Mouse (Mus musculus) liver, postnatal 0 days (tissue): ENCODE data around the gene Slc35d1.
A peak's percentile ranks its signal among the peaks of the same experiment; 100 is the strongest.

Source experiments
- CTCF ChIP-seq: sonication (generic); IDR thresholded peaks from 2 replicates; pipeline ENCODE4 v1.5.1; 2016; ENCODE audit warnings: antibody characterized with exemption, low read depth
- EP300 ChIP-seq: IDR thresholded peaks from 2 replicates; pipeline ENCODE4 v1.6.1; 2016; ENCODE audit warnings: antibody characterized with exemption, low read depth, mild to moderate bottlenecking

- TF ChIP-seq EP300 (no peak), CTCF (peak; percentile 32; the same call in 1 of the 2 replicates)
Measured at GRCm38 (mm10) chr4:103214925-103215820, at the start of gene Slc35d1.
